Mouse (Mus musculus): Measurements from ENCODE around the gene Ak5. TPM values are rescaled to one million over a fixed set of nuclear protein-coding genes. Genes with fewer than 3 reads are reported as not detected.

Ak5 gene
- polyA plus RNA-seq, 1 experiment from 2014 or later: 3.1 TPM

GRCm38 (mm10) chr3:152457308-152458035 is 210.7 kb downstream of the Ak5 start:
- no peaks in the 10 kb centered on the region for H3K9me3 ChIP-seq (ENCODE audit: control insufficient read depth, low read length)
- WGBS: 89% methylated on average over 2 of the region's 2 CpGs
- peaks cover 73% of the 10 kb centered on the region for H3K36me3 ChIP-seq (ENCODE audit: control insufficient read depth, insufficient read depth, low read length)
- H3K27ac ChIP-seq (replicated peaks; ENCODE audit: low read depth, low read length): no peak overlapping the region
- H3K4me3 ChIP-seq (ENCODE audit: low read depth, low read length): no peak overlapping the region
- no peaks in the 10 kb centered on the region for H3K27me3 ChIP-seq (replicated peaks; ENCODE audit: control insufficient read depth, insufficient read depth, low read length)
- ATAC-seq (ENCODE audit: low read depth): no peak
- no peak overlapping the region for H3K4me2 ChIP-seq (ENCODE audit: low read depth, low read length)
- no peak for DNase-seq (ENCODE audit: low spot score)
- H3K4me1 ChIP-seq (ENCODE audit: control insufficient read depth, insufficient read depth, low read length): no peaks in the 10 kb centered on the region
- no peak overlapping the region for H3K9ac ChIP-seq (ENCODE audit: low read depth, low read length)

- ATAC-seq (ENCODE audit: low read depth) (no peak), DNase-seq (ENCODE audit: low spot score) (no peak)
- no peaks in the 10 kb centered on the region for H3K9me3 ChIP-seq (ENCODE audit: control insufficient read depth, low read length)
- 85% methylated on average over 3 of the region's 4 CpGs for WGBS
- H3K4me2 ChIP-seq (ENCODE audit: low read depth, low read length): no peak overlapping the region
- no peak overlapping the region for H3K27ac ChIP-seq (replicated peaks; ENCODE audit: low read depth, low read length)
- H3K4me1 ChIP-seq (ENCODE audit: control insufficient read depth, insufficient read depth, low read length): no peaks in the 10 kb centered on the region
- H3K9ac ChIP-seq (ENCODE audit: low read depth, low read length): no peak overlapping the region
- peaks cover 91% of the 10 kb centered on the region for H3K36me3 ChIP-seq (ENCODE audit: control insufficient read depth, insufficient read depth, low read length)
- no peaks in the 10 kb centered on the region for H3K27me3 ChIP-seq (replicated peaks; ENCODE audit: control insufficient read depth, insufficient read depth, low read length)
- H3K4me3 ChIP-seq (ENCODE audit: low read depth, low read length): no peak overlapping the region
Measured at GRCm38 (mm10) chr3:152453163-152453562, 215.0 kb downstream of the Ak5 start.

GRCm38 (mm10) chr3:152446966-152447365 is 221.2 kb downstream of the Ak5 start:
- no peak overlapping the region for H3K9ac ChIP-seq (ENCODE audit: low read depth, low read length)
- DNase-seq (ENCODE audit: low spot score): no peak
- H3K4me1 ChIP-seq (ENCODE audit: control insufficient read depth, insufficient read depth, low read length): no peaks in the 10 kb centered on the region
- whole genome bisulfite sequencing: 93% methylated on average over 1 of the region's 1 CpGs
- no peak overlapping the region for H3K27ac ChIP-seq (replicated peaks; ENCODE audit: low read depth, low read length)
- no peak overlapping the region for H3K4me3 ChIP-seq (ENCODE audit: low read depth, low read length)
- H3K27me3 ChIP-seq (replicated peaks; ENCODE audit: control insufficient read depth, insufficient read depth, low read length): no peaks in the 10 kb centered on the region
- no peaks in the 10 kb centered on the region for H3K9me3 ChIP-seq (ENCODE audit: control insufficient read depth, low read length)
- peaks cover 40% of the 10 kb centered on the region for H3K36me3 ChIP-seq (ENCODE audit: control insufficient read depth, insufficient read depth, low read length)
- H3K4me2 ChIP-seq (ENCODE audit: low read depth, low read length): no peak overlapping the region
- no peak for ATAC-seq (ENCODE audit: low read depth)

- ATAC-seq (ENCODE audit: low read depth) (no peak), DNase-seq (ENCODE audit: low spot score) (no peak)
- no peaks in the 10 kb centered on the region for H3K9me3 ChIP-seq (ENCODE audit: control insufficient read depth, low read length)
- H3K36me3 ChIP-seq (ENCODE audit: control insufficient read depth, insufficient read depth, low read length): peaks cover 22% of the 10 kb centered on the region; the same call in 1 of the 2 replicates
- 84% methylated on average over 3 of the region's 3 CpGs for WGBS
- H3K27me3 ChIP-seq (replicated peaks; ENCODE audit: control insufficient read depth, insufficient read depth, low read length): no peaks in the 10 kb centered on the region
- no peak overlapping the region for H3K27ac ChIP-seq (replicated peaks; ENCODE audit: low read depth, low read length)
- H3K4me1 ChIP-seq (ENCODE audit: control insufficient read depth, insufficient read depth, low read length): no peaks in the 10 kb centered on the region
- no peak overlapping the region for H3K9ac ChIP-seq (ENCODE audit: low read depth, low read length)
- no peak overlapping the region for H3K4me3 ChIP-seq (ENCODE audit: low read depth, low read length)
- no peak overlapping the region for H3K4me2 ChIP-seq (ENCODE audit: low read depth, low read length)
Measured at GRCm38 (mm10) chr3:152444114-152444513, 224.0 kb downstream of the Ak5 start.

GRCm38 (mm10) chr3:152442795-152443194 is 225.4 kb downstream of the Ak5 start:
- ATAC-seq (ENCODE audit: low read depth) (no peak), DNase-seq (ENCODE audit: low spot score) (no peak)
- no peak overlapping the region for H3K27ac ChIP-seq (replicated peaks; ENCODE audit: low read depth, low read length)
- no peaks in the 10 kb centered on the region for H3K9me3 ChIP-seq (ENCODE audit: control insufficient read depth, low read length)
- peaks cover 17% of the 10 kb centered on the region; the same call in 1 of the 2 replicates for H3K36me3 ChIP-seq (ENCODE audit: control insufficient read depth, insufficient read depth, low read length)
- H3K4me1 ChIP-seq (ENCODE audit: control insufficient read depth, insufficient read depth, low read length): no peaks in the 10 kb centered on the region
- 88% methylated on average over 4 of the region's 4 CpGs for WGBS
- no peak overlapping the region for H3K9ac ChIP-seq (ENCODE audit: low read depth, low read length)
- H3K4me3 ChIP-seq (ENCODE audit: low read depth, low read length): no peak overlapping the region
- no peak overlapping the region for H3K4me2 ChIP-seq (ENCODE audit: low read depth, low read length)
- H3K27me3 ChIP-seq (replicated peaks; ENCODE audit: control insufficient read depth, insufficient read depth, low read length): no peaks in the 10 kb centered on the region

GRCm38 (mm10) chr3:152438068-152438467 is 230.1 kb downstream of the Ak5 start:
- Histone ChIP-seq H3K4me2 (ENCODE audit: low read depth, low read length) (no peak overlapping the region), H3K4me3 (ENCODE audit: low read depth, low read length) (no peak overlapping the region), H3K36me3 (ENCODE audit: control insufficient read depth, insufficient read depth, low read length) (peaks cover 19% of the 10 kb centered on the region; the same call in 1 of the 2 replicates), H3K4me1 (ENCODE audit: control insufficient read depth, insufficient read depth, low read length) (no peaks in the 10 kb centered on the region), H3K9me3 (ENCODE audit: control insufficient read depth, low read length) (no peaks in the 10 kb centered on the region), H3K9ac (ENCODE audit: low read depth, low read length) (no peak overlapping the region), H3K27ac (replicated peaks; ENCODE audit: low read depth, low read length) (no peak overlapping the region), H3K27me3 (replicated peaks; ENCODE audit: control insufficient read depth, insufficient read depth, low read length) (no peaks in the 10 kb centered on the region)
- 95% methylated on average over 7 of the region's 7 CpGs for WGBS
- DNase-seq (ENCODE audit: low spot score): no peak
- ATAC-seq (ENCODE audit: low read depth): no peak

GRCm38 (mm10) chr3:152435590-152435989 is 232.6 kb downstream of the Ak5 start:
- no peak overlapping the region for H3K27ac ChIP-seq (replicated peaks; ENCODE audit: low read depth, low read length)
- H3K36me3 ChIP-seq (ENCODE audit: control insufficient read depth, insufficient read depth, low read length): peaks cover 22% of the 10 kb centered on the region; the same call in 1 of the 2 replicates
- no peaks in the 10 kb centered on the region for H3K27me3 ChIP-seq (replicated peaks; ENCODE audit: control insufficient read depth, insufficient read depth, low read length)
- no peak overlapping the region for H3K4me2 ChIP-seq (ENCODE audit: low read depth, low read length)
- no peaks in the 10 kb centered on the region for H3K4me1 ChIP-seq (ENCODE audit: control insufficient read depth, insufficient read depth, low read length)
- no peaks in the 10 kb centered on the region for H3K9me3 ChIP-seq (ENCODE audit: control insufficient read depth, low read length)
- H3K4me3 ChIP-seq (ENCODE audit: low read depth, low read length): no peak overlapping the region
- H3K9ac ChIP-seq (ENCODE audit: low read depth, low read length): no peak overlapping the region
- ATAC-seq (ENCODE audit: low read depth) (no peak), DNase-seq (ENCODE audit: low spot score) (no peak)

GRCm38 (mm10) chr3:152432677-152433076 is 235.5 kb downstream of the Ak5 start:
- Histone ChIP-seq H3K9ac (ENCODE audit: low read depth, low read length) (no peak overlapping the region), H3K9me3 (ENCODE audit: control insufficient read depth, low read length) (no peaks in the 10 kb centered on the region), H3K4me3 (ENCODE audit: low read depth, low read length) (no peak overlapping the region), H3K27ac (replicated peaks; ENCODE audit: low read depth, low read length) (no peak overlapping the region), H3K27me3 (replicated peaks; ENCODE audit: control insufficient read depth, insufficient read depth, low read length) (no peaks in the 10 kb centered on the region), H3K4me2 (ENCODE audit: low read depth, low read length) (no peak overlapping the region), H3K36me3 (ENCODE audit: control insufficient read depth, insufficient read depth, low read length) (peaks cover 31% of the 10 kb centered on the region), H3K4me1 (ENCODE audit: control insufficient read depth, insufficient read depth, low read length) (no peaks in the 10 kb centered on the region)
- ATAC-seq (ENCODE audit: low read depth) (no peak), DNase-seq (ENCODE audit: low spot score) (no peak)
- WGBS: 94% methylated on average over 7 of the region's 7 CpGs

GRCm38 (mm10) chr3:152428925-152429324 is 239.2 kb downstream of the Ak5 start:
- no peak for ATAC-seq (ENCODE audit: low read depth)

More at GRCm38 (mm10) chr3:152428925-152429324, 239.2 kb downstream of the Ak5 start:
- DNase-seq (ENCODE audit: low spot score): no peak
- H3K27ac ChIP-seq (replicated peaks; ENCODE audit: low read depth, low read length): no peak overlapping the region
- no peak overlapping the region for H3K9ac ChIP-seq (ENCODE audit: low read depth, low read length)
- H3K9me3 ChIP-seq (ENCODE audit: control insufficient read depth, low read length): no peaks in the 10 kb centered on the region
- H3K4me2 ChIP-seq (ENCODE audit: low read depth, low read length): no peak overlapping the region
- H3K27me3 ChIP-seq (replicated peaks; ENCODE audit: control insufficient read depth, insufficient read depth, low read length): no peaks in the 10 kb centered on the region
- H3K4me3 ChIP-seq (ENCODE audit: low read depth, low read length): no peak overlapping the region
- no peaks in the 10 kb centered on the region for H3K4me1 ChIP-seq (ENCODE audit: control insufficient read depth, insufficient read depth, low read length)
- peaks cover 34% of the 10 kb centered on the region for H3K36me3 ChIP-seq (ENCODE audit: control insufficient read depth, insufficient read depth, low read length)
- WGBS: 95% methylated on average over 8 of the region's 8 CpGs
